ENCODE assay signal across 16 mouse cellular contexts in genomic region chr13:117286939-117287338, GRCm38 (mm10).
DNase-seq lines count a peak whose midpoint lies in the region; TF ChIP-seq lines count a peak whose summit lies in the region.
"Had no signal": no experiment of that assay in that cellular context is flagged by ENCODE, and none has a peak within 500 bp of the region (broad histone marks: within the 10 kb centered on the region; RNA-seq: fewer than 3 reads in every experiment).

No protein-coding gene starts in this region.

- H3K4me1 ChIP-seq in thymus, adult 2 months (replicated peaks; ENCODE audit: control insufficient read depth, insufficient read depth, low read length): peaks cover 7% of the 10 kb centered on the region; the same call in 1 of the 2 replicates
- peaks cover 4% of the 10 kb centered on the region; the same call in 1 of the 2 replicates for H3K4me1 ChIP-seq in embryonic facial prominence, embryonic 10.5 days
- H3K4me1 ChIP-seq: heart, embryonic 12.5 days; neural tube, embryonic 15.5 days had no signal

- DNase-seq in left cerebral cortex, adult 2 months (ENCODE audit: extremely low spot score in 1 of 2, low spot score in 2 of 2): no peak
- no peak for DNase-seq in left cerebral cortex, postnatal 10 days (ENCODE audit: extremely low spot score in 1 of 2, low spot score in 2 of 2)
- DNase-seq in CD4-positive helper T cell, adult 2 months (ENCODE audit: low read depth, low spot score): peak; percentile 42
- DNase-seq in adipocyte (ENCODE audit: low spot score): peak; percentile 8
- DNase-seq in thymus, adult 2 months: peak; percentile 49
- no peak for DNase-seq in embryonic facial prominence, embryonic 10.5 days (ENCODE audit: low spot score)
- no peak for DNase-seq in heart, postnatal 25 days (ENCODE audit: low spot score)
- no peak for DNase-seq in adrenal gland, adult (ENCODE audit: inconsistent age in 2 of 2, low spot score in 1 of 2)
- DNase-seq: adrenal gland, postnatal 25 days; cerebellum, adult 9-10 months; kidney, postnatal 25 days; right cerebral cortex, postnatal 25 days had no signal

- H3K36me3 ChIP-seq in thymus, adult 2 months (ENCODE audit: control insufficient read depth, insufficient read depth, low read length): no peaks in the 10 kb centered on the region
- H3K36me3 ChIP-seq in embryonic facial prominence, embryonic 10.5 days (replicated peaks): no peaks in the 10 kb centered on the region
- H3K36me3 ChIP-seq: heart, embryonic 12.5 days; midbrain, embryonic 13.5 days; neural tube, embryonic 15.5 days had no signal

- no peaks in the 10 kb centered on the region for H3K27me3 ChIP-seq in thymus, adult 2 months (ENCODE audit: control insufficient read depth, insufficient read depth, low read length)
- no peaks in the 10 kb centered on the region for H3K27me3 ChIP-seq in embryonic facial prominence, embryonic 10.5 days (replicated peaks; ENCODE audit: low read depth, poor library complexity, severe bottlenecking)
- H3K27me3 ChIP-seq: heart, embryonic 12.5 days; midbrain, embryonic 13.5 days; neural tube, embryonic 15.5 days had no signal

- no peak overlapping the region for H3K27ac ChIP-seq in left cerebral cortex, adult 2 months
- no peak overlapping the region for H3K27ac ChIP-seq in thymus, adult 2 months (ENCODE audit: control insufficient read depth, insufficient read depth, low read length)
- H3K27ac ChIP-seq in embryonic facial prominence, embryonic 10.5 days (replicated peaks): no peak overlapping the region
- H3K27ac ChIP-seq: liver, embryonic 14.5 days; midbrain, embryonic 13.5 days; neural tube, embryonic 15.5 days had no signal

- no peaks in the 10 kb centered on the region for H3K9me3 ChIP-seq in embryonic facial prominence, embryonic 10.5 days
- H3K9me3 ChIP-seq: heart, embryonic 12.5 days; midbrain, embryonic 13.5 days; neural tube, embryonic 15.5 days had no signal

- WGBS in thymus, adult 2 months: 95% methylated on average over 2 of the region's 2 CpGs
- 91% methylated on average over 2 of the region's 2 CpGs for WGBS in embryonic facial prominence, embryonic 10.5 days

- peak; percentile 18 for TF ChIP-seq CTCF in left cerebral cortex, adult 2 months (IDR thresholded peaks at IDR 0.05)
- TF ChIP-seq CTCF in thymus, adult 2 months (IDR thresholded peaks at IDR 0.05; ENCODE audit: borderline replicate concordance, control insufficient read depth, extremely low read depth, insufficient read depth, low read length, poor library complexity): no peak

- intact Hi-C loops in left cerebral cortex, adult 2 months (cut with DNase I): no loop called here
- intact Hi-C loops in left cerebral cortex, postnatal 10 days (cut with DNase I): loop anchor here (2.0 to 5.0 kb wide), 2 partner anchors 65 to 84 kb away; partner anchors contain the start of gene Gm17509
- intact Hi-C loops in heart, postnatal 25 days (cut with DNase I): loop anchor here (5.0 kb wide), 1 partner anchor 155 kb away; no protein-coding TSS in a partner anchor

- H3K4me3 ChIP-seq in left cerebral cortex, adult 2 months: no peak overlapping the region
- H3K4me3 ChIP-seq in thymus, adult 2 months (ENCODE audit: control insufficient read depth, insufficient read depth, low read length): no peak overlapping the region
- no peak overlapping the region for H3K4me3 ChIP-seq in embryonic facial prominence, embryonic 10.5 days
- H3K4me3 ChIP-seq: heart, embryonic 12.5 days; midbrain, embryonic 13.5 days; neural tube, embryonic 15.5 days had no signal

- no peak for TF ChIP-seq POLR2A in thymus, adult 2 months (IDR thresholded peaks at IDR 0.05; ENCODE audit: control insufficient read depth, extremely low read depth, insufficient read depth, low read length, poor library complexity)

Comparison
In these comparisons a context has a peak if more than half of its experiments do, and no peak if none do; other contexts are left out.
1. DNase-seq: peak in CD4-positive helper T cell, adult 2 months (single experiment), adipocyte (single experiment) and thymus, adult 2 months (single experiment); none in left cerebral cortex, adult 2 months (0 of 2), left cerebral cortex, postnatal 10 days (0 of 2), embryonic facial prominence, embryonic 10.5 days (single experiment), heart, postnatal 25 days (single experiment) and adrenal gland, adult (0 of 2).